Mouse (Mus musculus) monocyte, adult 2 months (primary cell): Measurements from ENCODE around the gene Dab1.

Source experiments
- DNase-seq, 2 experiments: peaks; one replicate each; pipeline ENCODE4 v3.0.0; 2022; ENCODE audit warnings: low spot score in 2 of 2, low read depth in 1 of 2

Gene Dab1

GRCm38 (mm10) chr4:103699755-103700154 is 80.6 kb downstream of the Dab1 start:
- no peak for DNase-seq

GRCm38 (mm10) chr4:103700392-103700791 is 81.2 kb downstream of the Dab1 start:
- DNase-seq = no peak

DNA sequence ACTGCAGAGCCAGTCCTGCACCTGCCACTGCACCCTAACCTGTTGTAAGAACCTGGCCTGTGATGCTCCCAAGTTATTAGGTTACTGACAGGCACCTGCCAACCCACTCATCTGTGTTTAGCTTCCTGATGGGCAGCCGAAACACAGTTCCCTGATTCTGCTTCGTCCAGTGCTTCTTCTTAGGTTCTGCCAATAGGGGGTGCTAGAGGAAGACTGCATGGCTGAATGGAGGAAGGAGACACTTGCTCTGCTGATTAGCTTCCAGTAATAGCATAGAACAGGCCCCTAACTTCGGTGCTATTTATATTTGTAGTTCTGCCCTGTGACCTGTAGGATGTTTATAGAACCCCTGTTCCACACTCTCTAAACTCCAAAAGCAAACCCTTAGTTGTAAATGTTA is 83.0 kb downstream of the Dab1 start:
- no peak for DNase-seq

DNA sequence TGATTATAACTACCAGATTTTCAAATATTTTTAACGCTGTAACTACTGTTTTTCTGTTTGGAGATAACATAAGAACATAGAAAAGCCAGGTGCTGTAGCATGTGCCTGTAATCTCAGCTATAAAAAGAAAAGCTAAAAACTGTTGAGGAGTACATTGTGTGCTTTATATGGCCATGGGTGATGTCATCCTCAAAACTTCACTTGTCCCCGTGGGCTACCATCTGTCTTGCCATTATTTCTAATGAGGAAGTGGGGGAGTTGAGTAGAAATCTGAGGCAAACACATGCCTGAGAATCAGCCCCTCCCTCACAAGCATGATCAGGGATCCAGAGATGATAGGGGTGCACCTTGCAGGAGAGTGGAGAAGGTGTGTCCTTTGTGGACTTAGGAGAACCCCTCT is 85.3 kb downstream of the Dab1 start:
- no peak for DNase-seq

GRCm38 (mm10) chr4:103706501-103706900 is 87.3 kb downstream of the Dab1 start:
- DNase-seq = no peak

DNA sequence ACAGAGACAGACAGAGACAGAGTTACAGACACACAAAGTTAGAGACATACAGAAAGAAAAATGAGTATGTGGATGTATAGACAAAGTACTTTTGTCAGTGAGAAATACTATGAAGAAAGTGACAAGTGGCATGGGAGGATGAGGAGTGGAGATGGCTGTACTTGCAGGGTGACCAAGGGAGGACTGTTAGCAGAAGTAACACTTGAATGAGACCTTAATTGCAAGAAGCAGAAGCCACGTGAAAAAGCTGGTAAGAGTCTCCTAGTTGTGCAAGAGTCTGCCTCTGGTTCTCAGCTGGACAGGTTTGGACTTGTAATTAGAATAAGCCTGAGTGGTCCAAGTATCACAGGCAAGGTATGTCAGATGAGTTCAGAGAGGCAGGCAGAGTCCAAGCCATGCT is 88.0 kb downstream of the Dab1 start:
- DNase-seq = no peak

GRCm38 (mm10) chr4:103711353-103711752 is 92.2 kb downstream of the Dab1 start:
- DNase-seq = no peak

DNA sequence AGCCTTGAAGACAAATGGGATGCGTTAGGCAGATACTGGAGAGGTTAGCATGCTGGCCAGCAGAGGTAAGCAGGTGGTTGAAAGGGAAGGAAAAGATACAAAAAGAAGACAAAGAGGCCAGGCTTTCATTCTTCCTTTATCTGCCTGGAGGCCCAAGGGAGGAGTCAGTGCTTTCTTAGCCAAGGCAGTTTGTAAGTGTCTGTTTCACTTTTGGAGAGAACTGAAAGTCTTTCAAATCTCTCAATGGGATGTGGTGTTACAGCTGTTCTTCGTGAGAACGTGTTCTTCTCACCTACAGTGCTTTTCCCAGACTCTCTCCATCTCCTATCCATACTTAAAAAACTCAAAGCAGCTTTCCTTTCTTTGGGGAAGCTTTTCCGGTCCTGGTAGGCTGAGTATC is 94.8 kb downstream of the Dab1 start:
- DNase-seq = no peak

- DNase-seq = no peak
These were observed 95.8 kb downstream of the Dab1 start for GRCm38 (mm10) chr4:103714991-103715390.

GRCm38 (mm10) chr4:103715568-103715967 is 96.4 kb downstream of the Dab1 start:
- DNase-seq = no peak

- no peak for DNase-seq
These were observed 103.6 kb downstream of the Dab1 start for GRCm38 (mm10) chr4:103722738-103723137.

GRCm38 (mm10) chr4:103726486-103726885 is 107.3 kb downstream of the Dab1 start:
- no peak for DNase-seq

DNA sequence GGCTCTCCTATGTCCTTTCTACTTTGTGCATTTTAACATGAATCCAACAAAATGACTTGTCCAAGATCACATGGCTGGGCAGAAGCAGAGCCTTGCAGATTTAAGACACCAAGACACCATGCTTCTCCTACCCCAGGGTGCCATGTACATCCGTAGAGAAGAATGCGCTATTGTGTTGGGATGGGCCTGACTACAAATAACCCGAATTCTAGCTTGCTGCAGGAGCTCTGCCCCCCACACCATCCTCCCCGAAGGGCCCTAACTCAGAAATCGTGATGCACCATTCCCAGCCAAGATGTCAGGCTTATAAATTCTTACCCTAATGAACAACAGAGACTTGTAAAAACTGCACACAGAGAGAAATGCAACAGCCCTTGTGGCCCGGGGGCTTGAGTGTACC is 118.0 kb downstream of the Dab1 start:
- no peak for DNase-seq

GRCm38 (mm10) chr4:103751249-103751855 is 132.2 kb downstream of the Dab1 start:
- no peak for DNase-seq

DNA sequence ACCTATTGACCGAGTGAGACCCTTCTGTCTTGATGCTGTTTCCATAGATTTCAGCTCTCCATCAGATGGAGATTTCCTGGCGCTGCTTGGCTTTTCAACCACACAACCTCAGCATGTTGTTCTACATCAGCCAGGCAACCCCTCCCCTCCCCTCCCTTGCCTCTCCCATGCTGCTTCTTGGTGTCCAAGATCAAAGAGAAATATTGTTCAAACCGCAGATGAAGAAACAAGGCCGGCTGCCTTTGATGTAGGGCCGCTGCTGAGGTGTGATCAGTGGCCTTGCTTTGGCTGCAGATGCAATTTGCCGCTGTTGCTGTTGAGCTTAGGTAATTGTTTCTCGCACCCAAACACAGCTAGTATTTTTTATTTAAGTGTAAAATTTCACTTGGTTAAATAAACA is 135.4 kb downstream of the Dab1 start:
- DNase-seq = no peak

GRCm38 (mm10) chr4:103757241-103757640 is 138.1 kb downstream of the Dab1 start:
- no peak for DNase-seq

GRCm38 (mm10) chr4:103762416-103762815 is 143.3 kb downstream of the Dab1 start:
- no peak for DNase-seq

DNA sequence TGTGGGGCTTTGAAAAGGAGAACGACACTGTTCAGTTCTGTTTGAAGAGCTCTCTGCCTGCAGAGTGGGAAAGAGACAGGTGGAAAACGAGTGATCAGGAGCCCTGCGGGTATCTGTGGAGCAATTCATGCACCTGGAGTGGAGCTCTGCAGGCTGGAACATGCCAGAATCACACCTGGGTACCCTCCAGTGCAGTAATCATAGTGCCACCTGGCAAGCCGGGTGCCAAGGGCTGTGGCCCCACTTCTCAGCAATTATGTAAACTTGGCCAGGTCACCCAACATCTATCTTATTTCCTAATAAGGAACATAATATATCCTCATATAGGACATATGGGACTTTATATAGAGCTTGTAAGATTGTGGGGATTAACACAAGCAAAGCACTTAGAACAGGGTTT is 156.6 kb downstream of the Dab1 start:
- no peak for DNase-seq

GRCm38 (mm10) chr4:103781398-103781797 is 162.2 kb downstream of the Dab1 start:
- no peak for DNase-seq

DNA sequence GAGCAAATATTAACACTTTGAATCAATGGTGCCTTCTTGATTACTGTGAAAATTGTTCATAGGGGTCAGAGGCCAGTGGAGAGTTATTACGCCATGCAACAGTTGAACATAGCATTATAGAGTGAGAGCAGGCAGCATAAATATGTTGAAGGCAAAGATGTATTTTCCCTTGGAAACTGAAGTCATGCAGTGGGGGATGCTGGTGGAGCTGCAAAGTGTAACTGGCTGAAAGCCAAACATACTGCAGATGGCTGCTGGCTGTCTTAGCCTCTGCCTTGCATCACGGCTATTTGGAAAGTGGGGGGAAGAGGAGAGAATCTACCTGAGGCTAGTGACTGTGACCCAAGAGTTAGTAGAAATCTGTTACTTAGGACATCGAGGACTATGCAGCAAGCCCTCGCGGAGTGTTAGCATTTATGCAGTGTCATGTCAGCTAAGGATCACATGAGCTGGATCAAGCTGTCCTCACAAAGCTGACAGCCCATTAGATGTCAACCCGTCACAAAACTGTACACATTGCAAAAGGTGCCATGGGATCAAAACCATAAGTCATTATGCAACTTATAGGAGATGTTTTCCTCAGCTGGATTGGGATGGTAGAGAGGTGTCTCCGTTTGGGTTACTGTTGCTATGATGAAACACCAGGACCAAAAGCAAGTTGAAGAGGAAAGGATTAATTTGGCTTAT is 164.5 kb downstream of the Dab1 start:
- no peak for DNase-seq

DNA sequence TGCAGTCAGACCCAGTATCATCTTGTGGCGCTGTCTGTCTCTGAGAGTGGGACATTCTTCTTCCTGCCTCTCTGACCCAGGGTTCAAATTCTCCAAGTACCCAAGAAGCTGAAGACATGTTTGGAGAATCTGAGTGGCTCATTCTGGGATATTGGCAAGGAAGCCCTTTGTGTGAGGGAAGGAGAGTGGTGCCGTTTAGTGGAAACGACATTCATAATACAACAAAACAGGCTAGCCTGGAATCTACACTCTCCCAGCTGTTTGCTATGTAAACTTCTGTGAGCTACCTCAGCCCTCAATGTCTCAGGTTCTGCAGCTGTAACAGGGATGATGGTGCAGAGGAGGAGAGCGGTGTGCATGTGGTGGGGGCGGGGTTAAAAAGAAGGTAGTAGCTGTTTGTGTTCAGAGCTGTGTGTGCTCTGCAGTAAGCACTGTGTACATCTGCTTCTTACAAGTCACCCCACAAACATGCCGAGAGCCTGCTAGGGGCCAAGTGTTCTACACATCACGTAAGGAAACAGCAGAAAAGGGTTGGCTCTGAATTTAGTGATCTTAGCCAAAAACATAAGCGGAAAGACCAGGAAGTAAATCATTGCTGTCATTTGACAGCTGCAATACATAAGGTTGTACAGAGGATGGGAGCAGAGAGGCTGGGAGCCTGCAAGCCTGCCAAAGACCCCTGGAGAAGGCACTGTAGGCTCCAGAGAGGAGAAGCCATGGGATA is 174.6 kb downstream of the Dab1 start:
- no peak for DNase-seq

GRCm38 (mm10) chr4:103796416-103796815 is 177.3 kb downstream of the Dab1 start:
- no peak for DNase-seq
